Mouse (Mus musculus): ENCODE data around the gene Rhox10. TPM values are rescaled to one million over a fixed set of nuclear protein-coding genes. Genes with fewer than 3 reads are reported as not detected.

Rhox10 gene
- not detected for total RNA-seq (2023)

DNA sequence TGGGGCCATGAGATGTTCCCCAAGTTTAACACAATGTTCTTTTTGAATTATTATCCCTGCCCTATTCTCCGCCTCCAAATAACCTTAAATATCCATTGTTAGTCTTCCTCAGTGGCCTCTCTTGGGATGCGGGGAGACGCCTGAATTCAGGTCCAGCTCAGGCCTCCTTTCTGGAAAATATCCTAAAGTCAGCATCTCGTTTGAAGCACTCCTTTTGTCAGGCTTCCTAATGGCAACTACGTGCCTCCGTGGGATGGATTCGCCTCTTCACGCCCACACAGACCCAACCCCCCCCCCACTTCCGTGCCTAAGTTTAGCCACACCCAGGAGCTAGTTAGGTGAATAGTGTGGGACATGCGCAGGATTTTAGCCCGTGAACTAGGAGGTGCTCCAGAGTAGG is at the start of gene Rhox10:
TSS of gene Rhox10 (plus strand) at position 301 of the 400 bp plus-strand sequence.

DNA sequence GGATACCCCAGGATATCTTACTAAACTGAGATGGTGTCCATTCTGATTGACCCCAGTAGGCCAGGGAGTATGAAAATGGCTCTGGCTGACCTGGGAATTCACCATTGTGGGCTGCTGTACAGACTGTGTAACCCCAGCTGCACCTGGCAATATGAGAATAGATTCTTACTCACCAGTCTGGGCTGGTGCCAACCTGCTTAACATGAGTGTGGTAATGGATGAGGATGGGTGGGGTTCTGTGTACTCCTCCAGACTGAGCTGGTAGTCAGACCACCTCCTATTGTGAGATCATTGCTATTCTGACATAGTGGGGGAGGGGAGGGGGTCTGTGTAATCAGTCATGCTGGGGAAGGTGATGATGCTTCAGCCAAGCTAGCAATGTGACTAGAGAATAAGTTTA is 47.7 kb upstream of the Rhox10 start, which contains the start of gene Btg1-ps1:
TSS of gene Btg1-ps1 (minus strand) at position 219 of the 400 bp plus-strand sequence.

DNA sequence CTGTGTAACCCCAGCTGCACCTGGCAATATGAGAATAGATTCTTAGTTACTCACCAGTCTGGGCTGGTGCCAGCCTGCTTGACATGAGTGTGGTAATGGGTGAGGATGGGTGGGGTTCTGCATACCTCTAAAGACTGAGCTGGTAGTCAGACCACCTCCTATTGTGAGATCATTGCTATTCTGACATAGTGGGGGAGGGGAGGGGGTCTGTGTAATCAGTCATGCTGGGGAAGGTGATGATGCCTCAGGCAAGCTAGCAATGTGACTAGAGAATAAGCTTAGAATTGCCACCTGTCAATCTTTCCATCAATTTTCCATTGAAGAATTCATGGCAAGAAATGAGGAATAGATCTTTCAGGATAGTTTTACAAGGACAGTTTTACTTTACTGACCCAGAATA is 23.3 kb upstream of the Rhox10 start, which contains the start of gene Btg1-ps2:
TSS of gene Btg1-ps2 (minus strand) at position 101 of the 400 bp plus-strand sequence.

DNA sequence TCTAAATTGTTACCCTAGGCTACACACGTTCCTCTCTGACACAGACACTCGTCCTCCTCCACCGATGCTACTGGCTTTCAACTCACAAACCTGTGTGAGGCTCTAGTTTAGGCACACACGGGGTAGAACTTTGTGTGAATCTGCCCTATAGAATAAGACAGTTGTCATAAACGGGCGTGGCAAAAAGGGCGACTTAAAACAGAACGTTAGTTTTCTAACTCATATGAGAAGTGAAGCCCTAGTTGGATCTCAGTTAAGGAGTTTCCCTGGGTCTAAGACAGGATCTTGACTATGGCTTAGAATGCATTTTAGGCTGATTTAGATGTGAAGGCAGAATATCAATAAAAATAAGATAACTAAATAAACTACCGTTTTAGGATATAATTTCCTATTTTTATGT is 18.8 kb downstream of the Rhox10 start, which contains the start of gene Rhox11:
TSS of gene Rhox11 (minus strand) at position 101 of the 400 bp plus-strand sequence.

DNA sequence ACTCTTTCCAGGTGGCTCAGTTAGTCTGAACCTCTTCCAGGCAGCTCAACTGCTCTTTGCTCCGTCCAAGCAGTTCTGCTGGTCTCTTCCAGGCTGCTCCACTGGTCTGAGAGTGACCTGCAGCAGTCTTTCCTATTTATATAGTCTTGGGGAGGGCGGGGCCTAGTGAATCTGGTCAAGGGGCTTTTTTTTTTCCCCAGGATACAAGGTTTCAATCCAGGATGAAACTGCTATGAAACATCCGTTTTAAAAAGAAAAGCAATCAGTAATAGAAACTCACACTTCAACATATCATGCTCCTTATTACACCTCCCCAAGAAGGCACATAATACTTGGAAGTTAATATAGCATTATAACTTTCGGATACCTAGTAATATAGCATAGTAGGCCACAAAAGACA is 44.5 kb downstream of the Rhox10 start, which contains the start of gene Rhox12:
TSS of gene Rhox12 (minus strand) at position 101 of the 400 bp plus-strand sequence.

DNA sequence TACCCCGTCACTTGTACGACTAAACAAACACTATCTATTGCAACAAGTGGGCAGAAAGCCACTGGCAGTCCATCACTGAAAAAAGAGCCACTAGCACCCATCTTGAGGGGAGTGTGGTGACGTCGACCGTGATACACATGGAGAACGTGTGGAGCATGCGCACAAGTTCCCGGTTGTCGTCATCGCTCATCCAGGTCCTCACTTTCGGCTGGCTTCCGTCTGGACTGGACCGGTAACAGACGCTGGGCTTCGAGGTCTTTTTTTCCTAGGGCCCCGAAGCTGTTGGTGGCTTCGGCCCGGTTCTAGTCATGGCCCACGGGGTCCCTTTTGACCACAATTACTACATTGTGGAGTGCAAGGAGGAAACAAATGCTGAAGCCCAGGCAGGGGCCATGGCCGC is 54.7 kb downstream of the Rhox10 start, which contains the start of gene Rhox13:
TSS of gene Rhox13 (plus strand) at position 238 of the 400 bp plus-strand sequence.

Other genes with a start within 250 kb of the Rhox10 start
- not detected for gene Rhox6, start 239.6 kb upstream of the Rhox10 start, total RNA-seq (2023)
- gene Rhox7a, start 234.8 kb upstream of the Rhox10 start, total RNA-seq (2023), result not detected
- not detected for gene Rhox8, start 187.5 kb upstream of the Rhox10 start, total RNA-seq (2023)
- not detected for gene Rhox7b, start 169.2 kb upstream of the Rhox10 start, total RNA-seq (2023)
- not detected for gene Rhox9, start 164.7 kb upstream of the Rhox10 start, total RNA-seq (2023)
- not detected for gene Btg1-ps1, start 47.7 kb upstream of the Rhox10 start, total RNA-seq (2023)
- not detected for gene Btg1-ps2, start 23.4 kb upstream of the Rhox10 start, total RNA-seq (2023)
- gene Rhox11, start 18.7 kb downstream of the Rhox10 start, total RNA-seq (2023), result not detected
- gene Rhox12, start 44.4 kb downstream of the Rhox10 start, total RNA-seq (2023), result not detected
- not detected for gene Rhox13, start 54.7 kb downstream of the Rhox10 start, total RNA-seq (2023)
- gene Zbtb33, start 123.3 kb downstream of the Rhox10 start, total RNA-seq (2023), result 10 to 100 TPM; 21.4 to 25.3 TPM
- under 1 TPM in 1 of 2 experiments, not detected in 1; 0.30 TPM for gene Tmem255a, start 186.0 kb downstream of the Rhox10 start, total RNA-seq (2023)
- gene Atp1b4, start 249.7 kb downstream of the Rhox10 start, total RNA-seq (2023), result not detected